Mouse (Mus musculus): ENCODE measurements around the gene Cdkl1.

Gene Cdkl1

GRCm38 (mm10) chr12:69751864-69752341 lies 39.2 kb downstream of the Cdkl1 start:
- DNase-seq (ENCODE audit: low read depth, low spot score): no peak

DNA sequence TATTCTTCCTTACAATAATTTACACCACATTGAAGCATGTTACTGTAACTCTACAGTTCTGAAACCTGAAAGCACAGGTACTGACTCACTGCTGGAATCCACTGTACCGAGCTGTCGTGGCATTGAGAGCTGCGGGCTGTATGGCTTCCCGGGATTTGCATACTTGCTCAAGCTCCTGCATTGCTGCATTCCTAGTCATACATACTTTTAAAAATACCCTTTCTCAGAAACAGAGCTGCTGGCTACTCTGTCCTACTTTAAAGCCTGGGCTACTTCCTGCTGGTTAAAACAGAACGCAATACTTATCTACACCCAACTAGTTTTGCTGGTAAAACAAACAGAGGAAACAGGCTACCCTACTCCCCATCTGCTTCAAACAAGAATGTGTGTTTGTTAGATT lies 46.9 kb downstream of the Cdkl1 start:
- peak; percentile 35 for DNase-seq (ENCODE audit: low read depth, low spot score)

- no peak for DNase-seq (ENCODE audit: low read depth, low spot score)
These were observed 49.1 kb downstream of the Cdkl1 start for GRCm38 (mm10) chr12:69741965-69742364.

DNA sequence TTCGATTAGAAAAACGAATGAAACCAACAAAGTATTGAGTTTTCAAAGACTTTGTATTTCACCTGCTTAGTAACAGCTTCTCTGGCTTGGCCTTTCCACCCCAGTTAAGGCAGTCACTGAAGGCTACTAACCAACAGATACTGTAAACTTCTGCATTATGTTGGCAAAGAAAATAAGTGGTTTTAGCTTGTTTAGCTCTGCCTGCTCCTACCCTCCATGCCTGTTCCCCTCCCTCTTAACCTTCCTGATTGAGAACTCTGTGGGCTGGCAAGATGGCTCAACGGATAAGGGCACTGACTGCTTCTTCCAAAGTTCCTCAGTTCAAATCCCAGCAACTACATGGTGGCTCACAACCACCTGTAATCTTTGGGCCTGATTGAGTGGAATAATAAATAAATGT lies 57.1 kb downstream of the Cdkl1 start:
- no peak for DNase-seq (ENCODE audit: low read depth, low spot score)

- peak; percentile 75 for DNase-seq (ENCODE audit: low read depth, low spot score)
These were observed 57.5 kb downstream of the Cdkl1 start for GRCm38 (mm10) chr12:69733518-69733917.

- DNase-seq (ENCODE audit: low read depth, low spot score): no peak
These were observed 58.8 kb downstream of the Cdkl1 start for GRCm38 (mm10) chr12:69732221-69732620.

DNA sequence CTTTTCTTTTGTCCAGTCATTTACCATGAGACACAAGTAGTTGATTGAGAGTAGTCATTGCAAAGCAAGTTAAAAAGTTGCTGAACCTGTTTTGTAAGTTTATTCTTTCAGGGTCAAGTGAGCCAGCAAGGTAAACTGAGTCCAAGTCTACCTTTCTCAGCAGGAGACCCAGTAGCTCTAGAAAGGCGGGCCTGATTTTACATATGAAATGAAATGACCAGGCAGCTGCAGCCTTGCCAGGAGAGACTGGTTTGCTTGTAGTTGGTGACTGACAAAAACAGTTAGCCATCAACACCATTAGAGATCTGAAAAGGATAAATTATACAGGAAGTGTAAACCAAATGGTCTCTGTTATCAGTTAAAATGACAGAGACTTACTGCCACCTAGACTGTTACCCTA lies 60.8 kb downstream of the Cdkl1 start:
- DNase-seq (ENCODE audit: low read depth, low spot score): no peak

GRCm38 (mm10) chr12:69729246-69729645 lies 61.8 kb downstream of the Cdkl1 start:
- DNase-seq (ENCODE audit: low read depth, low spot score): no peak

DNA sequence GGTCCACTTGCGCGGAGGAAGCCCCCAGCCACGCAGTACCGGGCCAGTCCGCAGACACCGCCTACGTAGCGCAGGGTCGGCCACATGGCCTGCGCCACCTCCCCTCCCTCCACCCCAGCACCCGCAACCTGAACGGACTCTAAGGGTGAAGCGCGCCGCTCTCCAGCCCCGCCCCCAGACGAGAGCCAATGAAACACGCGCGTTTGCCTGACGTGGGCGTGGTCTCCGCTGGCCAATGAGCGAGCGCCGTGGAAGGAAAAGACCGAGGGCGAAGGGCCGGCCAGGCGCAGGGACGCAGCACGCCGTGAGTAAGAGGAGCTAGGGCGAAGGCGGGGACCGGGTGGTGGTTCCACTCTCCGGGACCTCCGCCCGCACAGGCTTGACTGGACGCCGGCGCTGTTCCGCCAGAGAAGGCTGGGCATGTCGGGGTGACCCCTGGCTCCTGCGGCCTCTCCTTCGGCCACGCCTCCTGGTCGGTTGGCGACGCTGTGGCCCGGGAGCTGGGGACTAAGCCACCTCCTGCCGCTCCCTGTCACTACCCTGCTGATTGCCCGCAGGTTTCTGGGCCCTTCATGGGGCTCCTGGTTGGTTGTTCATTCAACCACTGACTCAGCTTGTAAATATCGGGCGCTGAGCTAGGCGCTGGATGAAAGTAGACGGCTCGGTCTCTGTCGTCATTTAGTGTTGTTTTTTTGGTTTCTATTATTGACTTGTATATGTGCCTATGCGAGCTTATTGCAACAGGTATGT lies 66.2 kb downstream of the Cdkl1 start, which contains the start of the genes L2hgdh and Atp5s:
TSS of gene L2hgdh (minus strand) at position 163 of the 750 bp plus-strand sequence.
TSS of gene Atp5s (plus strand) at position 240 of the 750 bp plus-strand sequence.
- peak; percentile 97 for DNase-seq (ENCODE audit: low read depth, low spot score)

- DNase-seq (ENCODE audit: low read depth, low spot score): no peak
These were observed 66.9 kb downstream of the Cdkl1 start for GRCm38 (mm10) chr12:69724018-69724710.

DNA sequence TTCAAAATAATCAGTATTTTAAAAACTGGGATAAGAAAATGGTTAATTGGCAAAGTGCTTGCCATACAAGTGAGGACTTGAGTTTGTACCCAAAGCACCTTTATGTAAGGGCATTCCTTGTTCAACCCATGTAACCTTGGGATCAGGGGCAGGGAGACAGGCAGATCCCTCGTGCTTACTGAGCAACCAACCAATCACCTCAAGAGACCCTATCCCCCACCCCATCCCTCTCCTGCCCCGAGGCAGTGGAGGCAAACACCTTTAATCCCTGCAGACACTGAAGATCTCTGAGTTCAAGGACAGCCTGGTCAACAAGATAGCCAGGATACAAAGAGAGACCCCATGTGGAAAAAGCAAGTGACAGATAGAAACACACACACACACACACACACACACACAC lies 67.7 kb downstream of the Cdkl1 start:
- no peak for DNase-seq (ENCODE audit: low read depth, low spot score)

DNA sequence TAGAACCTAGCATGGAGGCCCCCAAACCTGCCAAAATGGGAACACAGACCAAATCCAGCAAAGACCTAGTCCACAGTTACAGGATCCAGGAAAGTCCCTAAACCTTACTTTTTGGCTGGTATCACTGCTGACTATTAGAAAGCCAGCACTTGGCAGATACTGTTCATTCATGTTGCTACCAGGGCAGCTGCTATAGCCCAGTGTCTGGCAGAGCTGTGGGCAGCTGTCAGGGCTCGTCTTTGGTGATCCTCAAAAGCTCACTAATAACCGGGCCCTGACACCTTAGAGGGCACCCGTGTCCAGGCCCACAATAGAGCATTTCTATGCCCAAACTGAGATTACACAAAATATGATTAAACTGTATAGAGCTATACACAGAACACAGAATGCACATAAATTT lies 68.2 kb downstream of the Cdkl1 start:
- DNase-seq (ENCODE audit: low read depth, low spot score): no peak

- DNase-seq (ENCODE audit: low read depth, low spot score): no peak
These were observed 77.4 kb downstream of the Cdkl1 start for GRCm38 (mm10) chr12:69713628-69714027.

GRCm38 (mm10) chr12:69704799-69705458 lies 86.1 kb downstream of the Cdkl1 start:
- DNase-seq (ENCODE audit: low read depth, low spot score): no peak

- no peak for DNase-seq (ENCODE audit: low read depth, low spot score)
These were observed 92.7 kb downstream of the Cdkl1 start for GRCm38 (mm10) chr12:69698352-69698751.

Measured in brain, adult 2 months (tissue).